Mouse (Mus musculus) urinary bladder, adult 2 months (tissue): Measurements from ENCODE around the gene Tbc1d10c. TPM values are rescaled to one million over a fixed set of nuclear protein-coding genes. Genes with fewer than 3 reads are reported as not detected.
A peak's percentile ranks its signal among the peaks of the same experiment; 100 is the strongest.

ENCODE experiments used
- DNase-seq: peaks from one replicate; pipeline ENCODE4 v3.0.0; 2022; ENCODE audit warnings: low spot score
- polyA plus RNA-seq: library from polyadenylated mRNA; depleted of rRNA; stranded (reverse); fragments of >200 nt; gene quantifications from 2 replicates; pipeline ENCODE4 v1.2.3, GENCODE M21; 2012

Tbc1d10c gene
- polyA plus RNA-seq, 1 experiment: 3.9 TPM

DNA sequence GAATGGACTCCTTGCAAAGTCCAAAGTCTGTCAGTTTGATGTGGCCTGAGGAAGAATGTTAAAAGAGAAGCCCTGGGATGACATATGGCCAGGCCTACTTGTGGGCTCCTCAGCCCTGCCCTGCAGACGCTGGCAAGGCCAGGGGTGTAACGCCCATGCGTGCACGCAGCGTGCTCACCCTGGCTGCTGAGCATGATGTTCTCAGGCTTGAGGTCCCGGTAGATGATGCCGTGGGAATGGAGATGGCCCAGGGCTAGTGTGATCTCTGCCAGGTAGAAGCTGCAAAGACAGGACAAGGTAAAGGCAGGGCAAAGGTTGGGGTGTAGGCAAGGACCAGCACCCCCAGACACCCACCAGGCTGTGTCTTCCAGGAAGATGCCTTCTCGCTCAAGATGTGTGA, 32.0 kb downstream of the Tbc1d10c start:
- DNase-seq: no peak

- no peak for DNase-seq
These were observed 34.3 kb downstream of the Tbc1d10c start for GRCm38 (mm10) chr19:4156771-4157170.

DNA sequence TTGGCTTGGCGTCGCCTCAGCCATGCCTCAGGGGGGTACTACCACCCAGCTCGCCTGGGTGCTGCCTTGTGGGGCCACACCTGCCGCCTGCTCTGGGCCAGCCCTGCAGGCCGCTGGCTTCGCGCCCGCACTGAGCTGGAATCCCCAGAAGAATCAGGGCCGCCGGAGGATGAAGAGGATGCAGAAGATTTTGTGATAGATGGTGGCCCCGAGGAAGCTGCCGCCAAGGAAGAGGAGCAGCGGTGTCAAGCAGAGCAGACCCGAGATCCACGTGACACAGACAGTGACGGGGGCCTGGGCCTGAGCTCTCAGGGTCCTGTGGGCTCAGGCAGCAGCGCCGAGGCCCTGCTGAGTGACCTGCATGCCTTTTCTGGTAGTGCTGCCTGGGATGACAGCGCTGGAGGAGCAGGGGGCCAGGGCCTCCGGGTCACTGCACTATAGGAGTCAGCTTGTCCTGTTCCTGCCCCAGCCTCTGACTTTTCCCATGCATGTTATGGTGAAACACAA, 35.0 kb downstream of the Tbc1d10c start:
- DNase-seq: no peak

GRCm38 (mm10) chr19:4155223-4156072, 35.6 kb downstream of the Tbc1d10c start:
- DNase-seq: no peak

GRCm38 (mm10) chr19:4154437-4155222, 36.5 kb downstream of the Tbc1d10c start:
- no peak for DNase-seq

- DNase-seq: no peak
These were observed 37.8 kb downstream of the Tbc1d10c start, which contains the start of gene Ptprcap for GRCm38 (mm10) chr19:4153232-4153654. Ptprcap (plus strand) TSS chr19:4153604.

- no peak for DNase-seq
These were observed 38.4 kb downstream of the Tbc1d10c start for GRCm38 (mm10) chr19:4152445-4153231.

- DNase-seq: no peak
These were observed 39.2 kb downstream of the Tbc1d10c start for GRCm38 (mm10) chr19:4151898-4152297.

DNA sequence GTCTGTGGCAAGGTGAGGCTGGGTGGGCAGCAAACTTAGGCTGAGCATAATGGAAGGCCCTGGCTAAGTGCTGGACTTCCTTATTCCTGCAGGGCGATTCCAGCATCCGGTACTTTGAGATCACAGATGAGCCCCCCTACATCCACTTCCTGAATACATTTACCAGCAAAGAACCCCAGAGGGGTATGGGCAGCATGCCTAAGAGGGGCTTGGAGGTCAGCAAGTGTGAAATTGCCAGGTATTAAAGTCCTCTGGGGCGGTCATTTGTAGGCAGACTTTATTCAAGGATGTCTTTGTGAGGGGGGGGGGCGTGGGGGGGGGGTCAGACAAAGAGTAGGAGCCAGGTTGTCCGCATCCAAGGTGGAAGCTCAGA, 39.6 kb downstream of the Tbc1d10c start:
- no peak for DNase-seq

- no peak for DNase-seq
These were observed 40.3 kb downstream of the Tbc1d10c start for GRCm38 (mm10) chr19:4150567-4151487.

- no peak for DNase-seq
These were observed 41.2 kb downstream of the Tbc1d10c start for GRCm38 (mm10) chr19:4149764-4150461.

DNA sequence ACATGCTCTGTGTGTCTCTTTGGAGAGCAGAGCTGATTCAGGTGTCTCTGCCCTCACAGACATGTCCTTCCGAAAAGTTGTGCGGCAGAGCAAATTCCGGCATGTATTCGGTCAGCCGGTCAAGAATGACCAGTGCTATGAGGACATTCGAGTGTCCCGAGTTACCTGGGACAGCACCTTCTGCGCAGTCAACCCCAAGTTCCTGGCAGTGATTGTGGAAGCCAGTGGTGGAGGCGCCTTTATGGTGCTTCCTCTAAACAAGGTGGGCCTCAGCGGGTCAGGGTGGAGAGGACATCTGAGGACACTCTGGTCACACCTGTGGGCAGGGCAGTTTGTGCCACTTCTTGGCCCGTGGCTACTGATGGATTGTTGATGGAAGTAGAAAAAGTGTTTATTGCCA, 41.8 kb downstream of the Tbc1d10c start:
- no peak for DNase-seq

DNA sequence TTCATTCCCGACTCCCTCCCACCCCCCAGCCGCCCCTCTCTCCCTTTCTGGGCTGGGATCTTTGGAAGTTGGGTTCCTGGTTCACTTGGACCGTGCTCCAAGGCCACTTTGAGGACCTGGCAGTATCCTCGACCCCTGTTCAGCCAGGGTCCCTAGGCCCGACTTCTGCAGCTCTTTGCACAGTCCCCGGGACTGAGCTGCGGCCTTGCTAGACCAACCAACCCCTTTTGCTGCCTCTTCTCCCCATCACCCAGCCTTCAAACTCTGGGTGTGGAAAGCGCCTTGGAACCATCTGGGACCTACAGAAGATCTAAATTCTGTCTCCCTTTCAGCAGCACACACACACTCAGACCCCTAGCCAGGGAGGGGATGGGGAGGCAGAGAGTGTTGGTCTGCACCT, 42.3 kb downstream of the Tbc1d10c start:
- DNase-seq: no peak

DNA sequence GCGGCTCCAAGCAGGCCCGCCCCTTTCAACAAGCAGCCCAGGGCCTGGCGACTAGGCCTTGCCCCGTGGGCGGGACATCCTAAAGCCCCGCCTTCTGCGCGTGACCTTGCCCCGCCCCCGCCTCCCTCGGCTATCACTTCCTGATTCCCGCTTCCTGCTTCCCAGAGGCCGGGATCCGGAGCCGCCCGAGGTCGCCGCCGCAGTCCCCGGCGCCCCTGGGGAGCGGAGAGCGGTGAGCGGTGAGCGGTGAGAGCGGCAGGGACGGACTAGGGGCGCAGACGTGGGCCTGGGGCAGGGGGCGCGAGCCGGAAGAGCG, 42.6 kb downstream of the Tbc1d10c start, which contains the start of gene Coro1b:
Gene Coro1b (plus strand): TSS at position 129 of the 316 bp plus-strand sequence.
- peak; percentile 92 for DNase-seq

DNA sequence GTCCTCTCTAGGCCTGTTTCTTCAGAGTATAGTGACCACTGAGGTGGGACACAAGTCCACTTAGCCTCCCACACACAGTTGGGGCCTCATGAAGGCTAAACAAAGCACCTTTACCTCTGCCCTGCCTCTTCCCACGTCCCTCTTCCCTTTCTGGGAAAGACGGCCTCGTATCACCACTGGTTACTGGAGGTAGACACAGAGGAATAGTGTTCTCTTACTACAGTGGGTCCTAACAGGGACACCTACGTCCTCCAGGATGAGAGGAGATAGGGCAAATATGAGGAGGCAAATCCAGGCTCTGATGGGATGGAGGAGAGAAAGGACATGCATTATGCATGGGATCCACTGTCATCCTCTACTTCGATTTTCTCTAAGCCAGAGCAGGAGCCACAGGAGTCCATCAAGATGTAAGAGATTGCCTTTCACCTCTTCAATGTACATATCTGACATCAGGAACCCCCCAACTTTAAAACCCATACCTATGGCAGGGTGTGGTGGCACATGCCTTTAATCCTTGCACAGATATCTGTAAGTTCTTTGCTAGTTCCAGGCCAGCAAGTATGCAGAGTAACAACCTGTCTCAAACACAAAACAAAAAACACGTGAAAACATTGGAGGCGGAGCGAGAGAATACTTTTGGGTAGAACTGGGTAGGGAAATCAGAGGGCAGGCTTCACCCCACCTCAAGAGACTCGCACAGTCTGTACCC, 43.1 kb downstream of the Tbc1d10c start:
- no peak for DNase-seq

- DNase-seq: no peak
These were observed 44.1 kb downstream of the Tbc1d10c start for GRCm38 (mm10) chr19:4147022-4147405.

DNA sequence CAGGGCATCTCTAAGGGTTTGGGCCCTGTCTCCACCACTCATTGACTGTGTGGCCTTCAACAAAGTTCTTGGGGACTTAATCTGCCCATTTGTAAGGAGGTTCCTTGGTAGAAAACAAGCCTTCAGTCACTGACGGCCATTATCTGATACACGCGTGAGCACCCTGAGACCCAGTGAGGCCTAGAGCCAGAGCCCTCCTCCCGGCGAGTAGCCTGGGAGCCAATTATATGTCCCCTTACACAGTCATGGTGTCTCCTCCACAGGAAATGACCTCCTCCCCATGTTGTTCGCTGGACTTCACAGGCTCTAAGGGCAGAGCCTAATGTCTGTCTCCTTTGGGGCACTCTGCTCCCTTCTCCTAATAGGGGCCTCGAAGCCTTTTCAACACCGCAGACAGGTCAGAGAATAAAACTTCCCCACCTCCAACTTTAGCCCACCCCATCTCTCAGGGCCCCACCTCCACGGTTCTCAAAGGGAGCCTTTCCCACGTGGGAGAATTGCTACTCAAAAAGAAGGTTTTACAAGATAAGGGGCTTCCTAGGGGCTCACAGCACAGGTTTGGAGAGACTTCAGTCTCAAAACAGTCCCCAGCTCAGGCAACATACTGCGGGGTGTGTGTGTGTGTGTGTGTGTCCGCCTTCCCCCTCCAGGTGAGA, 44.6 kb downstream of the Tbc1d10c start:
- no peak for DNase-seq

- no peak for DNase-seq
These were observed 45.1 kb downstream of the Tbc1d10c start for GRCm38 (mm10) chr19:4145936-4146335.
